Mouse (Mus musculus): ENCODE data around the gene Tmem170b. TPM values are rescaled to one million over a fixed set of nuclear protein-coding genes. Genes with fewer than 3 reads are reported as not detected.

The Tmem170b gene
- polyA plus RNA-seq, 1 experiment from 2014 or later = 10.7 TPM

DNA sequence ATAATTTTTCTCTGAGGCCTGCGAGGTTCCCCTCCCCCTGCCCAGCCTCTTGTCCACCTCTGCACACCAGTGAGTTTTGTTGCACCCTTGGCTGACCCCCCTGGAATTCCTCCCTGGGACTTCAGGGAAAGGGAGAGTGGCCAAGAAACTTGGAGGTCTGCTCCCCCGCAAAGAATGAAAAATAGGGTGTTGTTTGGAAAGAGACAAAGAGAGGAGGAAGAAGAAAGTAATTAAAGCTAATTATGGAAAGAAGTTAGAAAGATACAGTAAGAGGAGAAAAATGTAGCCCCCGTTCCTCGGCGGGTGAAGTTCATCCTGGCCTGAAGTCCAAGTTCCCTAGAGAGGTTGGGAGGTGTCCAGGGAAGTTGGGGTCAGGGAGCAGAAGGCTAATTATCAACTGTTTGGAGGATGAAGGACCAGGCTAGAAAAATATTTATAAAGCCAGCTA lies 83.9 kb downstream of the Tmem170b start:
- Histone ChIP-seq H3K27me3 (ENCODE audit: control insufficient read depth, insufficient read depth, low read length) (no peaks in the 10 kb centered on the region), H3K4me2 (ENCODE audit: low read depth, severe bottlenecking) (no peak overlapping the region), H3K4me3 (ENCODE audit: low read depth, low read length) (no peak overlapping the region), H3K9ac (ENCODE audit: low read length) (no peak overlapping the region), H3K36me3 (ENCODE audit: control insufficient read depth, insufficient read depth, low read length) (no peaks in the 10 kb centered on the region), H3K27ac (replicated peaks; ENCODE audit: low read depth, low read length) (no peak overlapping the region), H3K9me3 (ENCODE audit: control insufficient read depth, low read length) (no peaks in the 10 kb centered on the region), H3K4me1 (ENCODE audit: control insufficient read depth, insufficient read depth, low read length) (no peaks in the 10 kb centered on the region)
- 75% methylated on average over 5 of the region's 5 CpGs for WGBS
- ATAC-seq (ENCODE audit: insufficient number of reproducible peaks, low FRiP score, low TSS enrichment, low read depth) (no peak), DNase-seq (ENCODE audit: low spot score) (no peak)

Other genes starting within 250 kb of the Tmem170b start
- gene Nedd9, start 118.5 kb upstream of the Tmem170b start, polyA plus RNA-seq (2014; fragmentation: Nextera tagmentation; extraction: Ambion mirVana) = 12.9 and 14.1 TPM in 2 replicates
- gene Adtrp, start 241.8 kb downstream of the Tmem170b start, polyA plus RNA-seq (2014; fragmentation: Nextera tagmentation; extraction: Ambion mirVana) = not detected in 2 replicates